Mouse (Mus musculus): ENCODE data around the gene Irs1. TPM values are rescaled to one million over a fixed set of nuclear protein-coding genes. Genes with fewer than 3 reads are reported as not detected.

The Irs1 gene
- polyA plus RNA-seq, 1 experiment from 2014 or later: 14.7 TPM

- ATAC-seq (ENCODE audit: insufficient number of reproducible peaks, insufficient read depth, low FRiP score, low TSS enrichment): peak; percentile 95
- 5% methylated on average over 47 of the region's 47 CpGs for WGBS
- H3K4me1 ChIP-seq: peaks cover 13% of the 10 kb centered on the region; the same call in 1 of the 2 replicates
These were observed 25.0 kb upstream of the Irs1 start, which contains the start of gene Rhbdd1 for GRCm38 (mm10) chr1:82316111-82316745. Gene Rhbdd1, plus strand, starts transcription at chr1:82316452.

GRCm38 (mm10) chr1:82304483-82304882, 13.3 kb upstream of the Irs1 start:
- H3K27ac ChIP-seq: no peak overlapping the region
- H3K9me3 ChIP-seq: no peaks in the 10 kb centered on the region
- no peaks in the 10 kb centered on the region for H3K4me1 ChIP-seq
- ATAC-seq (ENCODE audit: insufficient number of reproducible peaks, insufficient read depth, low FRiP score, low TSS enrichment): no peak
- H3K9ac ChIP-seq: no peak overlapping the region
- H3K27me3 ChIP-seq: no peaks in the 10 kb centered on the region
- 77% methylated on average over 3 of the region's 3 CpGs for WGBS
- no peak overlapping the region for H3K4me2 ChIP-seq (replicated peaks)
- no peaks in the 10 kb centered on the region for H3K36me3 ChIP-seq
- no peak overlapping the region for H3K4me3 ChIP-seq

More at GRCm38 (mm10) chr1:82316111-82316745, 25.0 kb upstream of the Irs1 start, which contains the start of gene Rhbdd1:
- no peaks in the 10 kb centered on the region for H3K36me3 ChIP-seq
- no peaks in the 10 kb centered on the region for H3K9me3 ChIP-seq
- no peaks in the 10 kb centered on the region for H3K27me3 ChIP-seq
- H3K4me2 ChIP-seq (replicated peaks): peak within 1 kb of the TSS; percentile 74
- peak within 1 kb of the TSS; percentile 92 for H3K9ac ChIP-seq
- peak within 1 kb of the TSS; percentile 98 for H3K27ac ChIP-seq
- peak within 1 kb of the TSS; percentile 86 for H3K4me3 ChIP-seq

- H3K36me3 ChIP-seq: no peaks in the 10 kb centered on the region
- H3K4me1 ChIP-seq: no peaks in the 10 kb centered on the region
- no peaks in the 10 kb centered on the region for H3K9me3 ChIP-seq
- no peak overlapping the region for H3K27ac ChIP-seq
- no peak overlapping the region for H3K9ac ChIP-seq
- no peak overlapping the region for H3K4me2 ChIP-seq (replicated peaks)
- H3K4me3 ChIP-seq: no peak overlapping the region
- 24% methylated on average over 1 of the region's 1 CpGs for WGBS
- no peak for ATAC-seq (ENCODE audit: insufficient number of reproducible peaks, insufficient read depth, low FRiP score, low TSS enrichment)
- H3K27me3 ChIP-seq: 0 out of 2 replicates have a peak, but pooled peaks cover 3% of the 10 kb centered on the region
These were observed 7.4 kb upstream of the Irs1 start for GRCm38 (mm10) chr1:82298586-82298985.

- no peak for ATAC-seq (ENCODE audit: insufficient number of reproducible peaks, insufficient read depth, low FRiP score, low TSS enrichment)
- H3K36me3 ChIP-seq: 0 out of 2 replicates have a peak, but pooled peaks cover 3% of the 10 kb centered on the region
- 0 out of 2 replicates have a peak, but pooled peaks cover 3% of the 10 kb centered on the region for H3K27me3 ChIP-seq
- peaks cover 16% of the 10 kb centered on the region for H3K4me1 ChIP-seq
- H3K9ac ChIP-seq: no peak overlapping the region
- no peaks in the 10 kb centered on the region for H3K9me3 ChIP-seq
- 14% methylated on average over 6 of the region's 6 CpGs for WGBS
- no peak overlapping the region for H3K4me3 ChIP-seq
- no peak overlapping the region for H3K4me2 ChIP-seq (replicated peaks)
- no peak overlapping the region for H3K27ac ChIP-seq
These were observed 2.9 kb upstream of the Irs1 start for GRCm38 (mm10) chr1:82294102-82294501.

GRCm38 (mm10) chr1:82292771-82293170, 1.6 kb upstream of the Irs1 start:
- Histone ChIP-seq H3K27me3 (0 out of 2 replicates have a peak, but pooled peaks cover 3% of the 10 kb centered on the region), H3K27ac (peak overlapping the region; percentile 98; the same call in 1 of the 2 replicates), H3K9ac (no peak overlapping the region), H3K9me3 (no peaks in the 10 kb centered on the region), H3K4me1 (peaks cover 27% of the 10 kb centered on the region), H3K36me3 (peaks cover 16% of the 10 kb centered on the region), H3K4me2 (replicated peaks) (peak overlapping the region; percentile 75), H3K4me3 (peak overlapping the region; percentile 74)
- ATAC-seq (ENCODE audit: insufficient number of reproducible peaks, insufficient read depth, low FRiP score, low TSS enrichment): peak; percentile 13
- WGBS: 0% methylated on average over 13 of the region's 13 CpGs

- peak overlapping the region; percentile 81 for H3K9ac ChIP-seq
- ATAC-seq (ENCODE audit: insufficient number of reproducible peaks, insufficient read depth, low FRiP score, low TSS enrichment): peak; percentile 1; the same call in 1 of the 2 replicates
- peak overlapping the region; percentile 74 for H3K4me3 ChIP-seq
- peaks cover 21% of the 10 kb centered on the region for H3K36me3 ChIP-seq
- peak overlapping the region; percentile 75 for H3K4me2 ChIP-seq (replicated peaks)
- under 1% methylated on average over 23 of the region's 23 CpGs for WGBS
- peaks cover 34% of the 10 kb centered on the region for H3K4me1 ChIP-seq
- no peaks in the 10 kb centered on the region for H3K9me3 ChIP-seq
- 0 out of 2 replicates have a peak, but pooled peaks cover 3% of the 10 kb centered on the region for H3K27me3 ChIP-seq
- peak overlapping the region; percentile 98 for H3K27ac ChIP-seq
These were observed 905 bp upstream of the Irs1 start for GRCm38 (mm10) chr1:82291930-82292712.

- ATAC-seq (ENCODE audit: insufficient number of reproducible peaks, insufficient read depth, low FRiP score, low TSS enrichment): peak; percentile 54
- peaks cover 26% of the 10 kb centered on the region for H3K36me3 ChIP-seq
- peaks cover 43% of the 10 kb centered on the region for H3K4me1 ChIP-seq
- peak overlapping the region; percentile 75 for H3K4me2 ChIP-seq (replicated peaks)
- H3K27ac ChIP-seq: peak overlapping the region; percentile 98
- H3K27me3 ChIP-seq: 0 out of 2 replicates have a peak, but pooled peaks cover under 1% of the 10 kb centered on the region
- H3K9ac ChIP-seq: peak overlapping the region; percentile 81
- WGBS: 1% methylated on average over 30 of the region's 31 CpGs
- H3K9me3 ChIP-seq: no peaks in the 10 kb centered on the region
- peak overlapping the region; percentile 74 for H3K4me3 ChIP-seq
These were observed 479 bp downstream of the Irs1 start for GRCm38 (mm10) chr1:82290723-82291150.

GRCm38 (mm10) chr1:82289990-82290681, 1.1 kb downstream of the Irs1 start:
- ATAC-seq (ENCODE audit: insufficient number of reproducible peaks, insufficient read depth, low FRiP score, low TSS enrichment): no peak

GRCm38 (mm10) chr1:82289116-82289989, 1.9 kb downstream of the Irs1 start:
- Histone ChIP-seq H3K36me3 (peaks cover 26% of the 10 kb centered on the region), H3K27me3 (no peaks in the 10 kb centered on the region), H3K9me3 (no peaks in the 10 kb centered on the region), H3K9ac (peak overlapping the region; percentile 81), H3K27ac (peak overlapping the region; percentile 98), H3K4me1 (peaks cover 44% of the 10 kb centered on the region), H3K4me3 (peak overlapping the region; percentile 74), H3K4me2 (replicated peaks) (peak overlapping the region; percentile 75)
- no peak for ATAC-seq (ENCODE audit: insufficient number of reproducible peaks, insufficient read depth, low FRiP score, low TSS enrichment)
- 69% methylated on average over 35 of the region's 35 CpGs for WGBS

More at GRCm38 (mm10) chr1:82289990-82290681, 1.1 kb downstream of the Irs1 start:
- no peaks in the 10 kb centered on the region for H3K27me3 ChIP-seq
- peak overlapping the region; percentile 81 for H3K9ac ChIP-seq
- under 1% methylated on average over 45 of the region's 45 CpGs for WGBS
- peak overlapping the region; percentile 75 for H3K4me2 ChIP-seq (replicated peaks)
- peak overlapping the region; percentile 98 for H3K27ac ChIP-seq
- peaks cover 26% of the 10 kb centered on the region for H3K36me3 ChIP-seq
- peaks cover 43% of the 10 kb centered on the region for H3K4me1 ChIP-seq
- peak overlapping the region; percentile 74 for H3K4me3 ChIP-seq
- no peaks in the 10 kb centered on the region for H3K9me3 ChIP-seq

GRCm38 (mm10) chr1:82288421-82288990, 2.7 kb downstream of the Irs1 start:
- 95% methylated on average over 18 of the region's 18 CpGs for WGBS
- H3K4me1 ChIP-seq: peaks cover 46% of the 10 kb centered on the region

More at GRCm38 (mm10) chr1:82288421-82288990, 2.7 kb downstream of the Irs1 start:
- Histone ChIP-seq H3K9me3 (no peaks in the 10 kb centered on the region), H3K9ac (no peak overlapping the region), H3K4me2 (replicated peaks) (peak overlapping the region; percentile 75), H3K27ac (no peak overlapping the region), H3K36me3 (peaks cover 26% of the 10 kb centered on the region), H3K4me3 (peak overlapping the region; percentile 74), H3K27me3 (no peaks in the 10 kb centered on the region)
- ATAC-seq (ENCODE audit: insufficient number of reproducible peaks, insufficient read depth, low FRiP score, low TSS enrichment): no peak
